Mouse (Mus musculus): ENCODE measurements around the gene Fam131b.

DNA sequence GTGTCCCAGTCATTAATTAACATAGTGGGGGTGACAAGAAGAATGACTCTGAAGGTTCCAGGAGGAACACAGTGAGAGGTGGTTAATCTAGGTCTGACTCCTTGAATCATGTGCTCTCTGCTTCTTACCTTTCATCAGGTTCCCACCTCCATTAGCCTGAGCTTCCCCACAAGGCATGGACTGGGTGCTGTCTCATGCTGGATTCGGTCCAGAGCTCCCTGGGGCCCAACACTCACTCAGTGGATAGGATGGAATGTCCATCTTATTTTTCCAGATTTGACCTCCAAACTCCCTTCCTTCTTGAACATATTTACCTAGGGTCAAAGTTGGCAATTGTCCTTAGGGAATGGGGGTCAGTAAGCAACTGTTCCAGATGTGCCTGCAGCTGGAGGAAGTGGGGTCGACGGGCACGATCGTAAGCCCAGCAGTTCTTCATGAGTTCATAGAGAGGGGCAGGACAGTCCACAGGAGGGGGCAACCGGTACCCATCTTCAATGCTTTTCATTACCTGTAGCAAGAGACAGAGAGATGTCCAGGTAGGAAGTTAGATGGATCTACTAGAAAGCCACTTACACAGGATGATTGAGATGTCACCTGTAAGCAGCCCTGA, 35.9 kb upstream of the Fam131b start:
- TF ChIP-seq ELF1 (IDR thresholded peaks at IDR 0.05; ENCODE audit: low read depth, low read length) (no peak), CTCF (conservative IDR thresholded peaks at IDR 0.05 in 1 of 2, IDR thresholded peaks at IDR 0.05 in 1 of 2; ENCODE audit: low read depth in 2 of 2, low read length in 2 of 2) (no peak), EP300 (IDR thresholded peaks at IDR 0.05; ENCODE audit: low read length) (no peak)
